Mouse (Mus musculus) kidney, embryonic 15.5 days (tissue): ENCODE data around the gene Rars2. TPM values are rescaled to one million over a fixed set of nuclear protein-coding genes. Genes with fewer than 3 reads are reported as not detected.

Source experiments
- ATAC-seq: fragments of 200-750 bp; cut with Nextera tagmentation; replicated peaks from 2 replicates; pipeline ENCODE4 v1.8.0; 2017; ENCODE audit warnings: moderate TSS enrichment; ENCODE audit not compliant: low FRiP score
- H3K27ac ChIP-seq: fragments of 300-500 bp; sonication (generic); 2 replicates; pipeline ENCODE4 v1.5.1; 2015; ENCODE audit warnings: mild to moderate bottlenecking, inconsistent platforms
- H3K27me3 ChIP-seq: fragments of 300-500 bp; sonication (generic); 2 replicates; pipeline ENCODE4 v1.6.1; 2015; ENCODE audit warnings: inconsistent platforms
- H3K36me3 ChIP-seq: fragments of 300-500 bp; sonication (generic); 2 replicates; pipeline ENCODE4 v1.6.1; 2015; ENCODE audit warnings: inconsistent platforms
- H3K4me1 ChIP-seq: fragments of 300-500 bp; sonication (generic); 2 replicates; pipeline ENCODE4 v1.6.1; 2015; ENCODE audit warnings: inconsistent platforms
- H3K4me2 ChIP-seq: fragments of 300-500 bp; sonication (generic); 2 replicates; pipeline ENCODE4 v1.6.1; 2015; ENCODE audit warnings: moderate library complexity, mild to moderate bottlenecking, inconsistent platforms
- H3K4me3 ChIP-seq: fragments of 300-500 bp; sonication (generic); replicated peaks from 2 replicates; pipeline ENCODE4 v1.5.1; 2015; ENCODE audit warnings: mild to moderate bottlenecking, inconsistent platforms
- H3K9ac ChIP-seq: fragments of 300-500 bp; sonication (generic); 2 replicates; pipeline ENCODE4 v1.6.1; 2015; ENCODE audit warnings: mild to moderate bottlenecking, inconsistent platforms
- H3K9me3 ChIP-seq: fragments of 300-500 bp; sonication (generic); replicated peaks from 2 replicates; pipeline ENCODE4 v1.6.1; 2016; ENCODE audit warnings: inconsistent platforms
- WGBS: fragments of 180-500 bp; shearing (Covaris S2); methylation state at CpG from one replicate; pipeline ENCODE4 v1.1.7; 2015; ENCODE audit warnings: mixed read lengths; 5-methylcytosine and 5-hydroxymethylcytosine counted together
- polyA plus RNA-seq: library from polyadenylated mRNA; unstranded; fragments of >200 nt; fragmentation: Nextera tagmentation; extraction: Ambion mirVana; gene quantifications from 2 replicates; pipeline ENCODE4 v1.2.1, GENCODE M21; 2015

Gene Rars2
- polyA plus RNA-seq, 1 experiment from 2014 or later = 71.5 TPM

DNA sequence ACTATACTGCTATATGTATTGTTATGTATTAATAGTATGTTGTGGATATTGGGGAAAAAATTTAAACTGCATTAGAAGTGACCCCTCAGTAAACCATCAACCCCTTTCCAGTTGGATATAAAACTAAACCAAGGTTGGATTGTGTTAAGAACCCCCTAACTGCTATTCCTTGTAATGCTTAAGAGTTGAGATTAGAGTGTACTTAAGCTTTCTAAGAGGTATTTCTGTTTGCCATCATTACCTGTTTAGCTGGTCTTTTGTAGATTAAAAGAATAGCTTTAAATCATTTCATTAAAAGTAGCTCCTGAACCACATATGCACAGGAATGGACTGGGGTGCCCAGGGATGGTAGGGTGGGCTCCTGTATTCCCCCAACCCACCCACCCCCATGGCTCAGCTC is 30.0 kb downstream of the Rars2 start:
- ATAC-seq = no peak
- H3K9me3 ChIP-seq = no peaks in the 10 kb centered on the region
- H3K27me3 ChIP-seq = no peaks in the 10 kb centered on the region
- H3K4me3 ChIP-seq = no peak overlapping the region
- H3K4me2 ChIP-seq = no peak overlapping the region
- no peak overlapping the region for H3K9ac ChIP-seq
- no peak overlapping the region for H3K27ac ChIP-seq
- peaks cover 65% of the 10 kb centered on the region for H3K36me3 ChIP-seq
- no peaks in the 10 kb centered on the region for H3K4me1 ChIP-seq

GRCm38 (mm10) chr4:34653179-34653578 is 38.4 kb downstream of the Rars2 start:
- H3K4me2 ChIP-seq = no peak overlapping the region
- H3K27me3 ChIP-seq = no peaks in the 10 kb centered on the region
- no peak overlapping the region for H3K9ac ChIP-seq
- H3K4me3 ChIP-seq = no peak overlapping the region
- no peak overlapping the region for H3K27ac ChIP-seq
- peaks cover 72% of the 10 kb centered on the region for H3K36me3 ChIP-seq
- WGBS = 86% methylated on average over 7 of the region's 7 CpGs
- H3K9me3 ChIP-seq = no peaks in the 10 kb centered on the region
- H3K4me1 ChIP-seq = no peaks in the 10 kb centered on the region
- ATAC-seq = no peak

- Histone ChIP-seq H3K27me3 (no peaks in the 10 kb centered on the region), H3K9me3 (no peaks in the 10 kb centered on the region), H3K27ac (no peak overlapping the region), H3K36me3 (peaks cover 87% of the 10 kb centered on the region), H3K9ac (no peak overlapping the region), H3K4me3 (no peak overlapping the region), H3K4me2 (no peak overlapping the region), H3K4me1 (no peaks in the 10 kb centered on the region)
- 98% methylated on average over 10 of the region's 10 CpGs for WGBS
- no peak for ATAC-seq
Observed at GRCm38 (mm10) chr4:34656101-34656500, 41.3 kb downstream of the Rars2 start.

- Histone ChIP-seq H3K4me2 (no peak overlapping the region), H3K9me3 (no peaks in the 10 kb centered on the region), H3K9ac (no peak overlapping the region), H3K36me3 (peaks cover 88% of the 10 kb centered on the region), H3K4me3 (no peak overlapping the region), H3K27ac (no peak overlapping the region), H3K27me3 (no peaks in the 10 kb centered on the region), H3K4me1 (no peaks in the 10 kb centered on the region)
- WGBS = 77% methylated on average over 2 of the region's 2 CpGs
- no peak for ATAC-seq
Observed at GRCm38 (mm10) chr4:34659012-34659411, 44.3 kb downstream of the Rars2 start.

DNA sequence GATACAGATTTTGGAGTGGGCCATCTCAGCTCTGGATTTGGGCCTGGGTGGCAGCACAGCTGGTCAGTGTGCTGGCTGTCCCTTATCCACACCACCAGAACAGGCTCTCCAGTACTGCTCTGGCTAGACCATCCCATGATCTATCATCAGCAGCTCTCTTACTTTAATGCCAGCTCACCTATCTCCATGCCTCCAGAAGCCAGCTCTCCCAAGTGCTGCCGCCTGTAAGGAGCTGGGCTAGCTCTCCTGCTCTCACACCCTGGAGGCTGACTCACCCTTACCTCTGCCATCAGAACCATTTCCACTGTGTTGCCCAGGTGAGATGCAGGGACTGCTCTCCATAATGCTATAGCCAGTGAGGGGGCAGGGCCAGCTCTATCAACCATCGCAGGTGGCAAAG is 46.8 kb downstream of the Rars2 start:
- H3K36me3 ChIP-seq = peaks cover 88% of the 10 kb centered on the region
- H3K27ac ChIP-seq = no peak overlapping the region
- H3K9ac ChIP-seq = no peak overlapping the region
- no peaks in the 10 kb centered on the region for H3K9me3 ChIP-seq
- no peak overlapping the region for H3K4me3 ChIP-seq
- H3K27me3 ChIP-seq = no peaks in the 10 kb centered on the region
- H3K4me2 ChIP-seq = no peak overlapping the region
- no peak for ATAC-seq
- no peaks in the 10 kb centered on the region for H3K4me1 ChIP-seq
- 89% methylated on average over 2 of the region's 2 CpGs for WGBS

DNA sequence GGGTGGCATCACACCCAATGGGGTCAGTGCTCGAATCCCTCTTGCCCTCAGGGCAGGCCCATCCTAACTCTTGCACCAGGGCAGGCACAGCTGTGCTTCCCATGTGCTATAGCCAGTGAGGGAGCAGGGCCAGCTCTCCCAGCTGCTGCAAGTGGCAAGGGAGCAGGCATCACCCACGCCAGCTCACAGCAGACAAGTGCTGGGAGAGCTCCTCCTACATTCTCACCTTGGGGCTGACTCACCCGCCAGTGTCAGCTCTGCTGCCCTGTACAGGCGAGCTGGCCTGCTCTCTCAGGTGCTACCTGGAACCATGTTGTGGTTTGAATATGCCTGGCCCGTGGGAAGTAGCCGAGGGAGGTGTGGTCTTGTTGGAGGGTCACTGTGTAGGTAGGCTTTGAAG is 47.2 kb downstream of the Rars2 start:
- no peak overlapping the region for H3K27ac ChIP-seq
- 0 out of 2 replicates have a peak, but pooled peaks have one; percentile 36 for ATAC-seq
- H3K36me3 ChIP-seq = peaks cover 88% of the 10 kb centered on the region
- H3K9me3 ChIP-seq = no peaks in the 10 kb centered on the region
- 77% methylated on average over 6 of the region's 6 CpGs for WGBS
- H3K9ac ChIP-seq = no peak overlapping the region
- no peak overlapping the region for H3K4me2 ChIP-seq
- H3K4me1 ChIP-seq = no peaks in the 10 kb centered on the region
- H3K27me3 ChIP-seq = no peaks in the 10 kb centered on the region
- H3K4me3 ChIP-seq = no peak overlapping the region

- no peak overlapping the region for H3K4me2 ChIP-seq
- ATAC-seq = no peak
- H3K9ac ChIP-seq = no peak overlapping the region
- peaks cover 59% of the 10 kb centered on the region for H3K36me3 ChIP-seq
- no peaks in the 10 kb centered on the region for H3K9me3 ChIP-seq
- 96% methylated on average over 5 of the region's 5 CpGs for WGBS
- H3K4me3 ChIP-seq = no peak overlapping the region
- no peaks in the 10 kb centered on the region for H3K27me3 ChIP-seq
- no peak overlapping the region for H3K27ac ChIP-seq
- H3K4me1 ChIP-seq = no peaks in the 10 kb centered on the region
Observed at GRCm38 (mm10) chr4:34667923-34668322, 53.2 kb downstream of the Rars2 start.

- no peak overlapping the region for H3K9ac ChIP-seq
- ATAC-seq = no peak
- 93% methylated on average over 5 of the region's 5 CpGs for WGBS
Observed at GRCm38 (mm10) chr4:34673721-34674120, 59.0 kb downstream of the Rars2 start.

DNA sequence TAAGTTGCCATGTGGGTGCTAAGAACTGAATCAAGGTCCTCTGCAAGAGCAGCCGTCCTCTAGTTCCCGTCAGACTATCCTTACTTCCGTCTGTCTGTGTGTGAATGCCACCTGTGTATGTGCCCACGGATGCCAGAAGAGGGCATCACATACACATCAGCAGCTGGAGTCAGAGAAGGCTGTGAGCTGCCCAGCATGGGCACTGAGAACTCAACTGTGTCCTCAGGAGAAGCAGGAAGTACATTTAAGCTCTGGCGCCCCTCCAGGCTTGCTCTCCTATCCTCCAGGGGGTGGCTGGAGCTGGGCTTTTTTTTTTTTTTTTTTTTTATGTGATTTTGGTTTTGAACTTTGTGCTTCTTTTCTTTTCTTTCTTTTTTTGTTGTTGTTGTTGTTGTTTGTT is 65.8 kb downstream of the Rars2 start:
- no peak overlapping the region for H3K9ac ChIP-seq
- H3K9me3 ChIP-seq = no peaks in the 10 kb centered on the region
- H3K4me2 ChIP-seq = no peak overlapping the region
- H3K4me1 ChIP-seq = peaks cover 15% of the 10 kb centered on the region
- no peaks in the 10 kb centered on the region for H3K27me3 ChIP-seq
- whole genome bisulfite sequencing = 88% methylated on average over 5 of the region's 5 CpGs
- ATAC-seq = no peak
- peaks cover 36% of the 10 kb centered on the region for H3K36me3 ChIP-seq
- no peak overlapping the region for H3K27ac ChIP-seq
- H3K4me3 ChIP-seq = no peak overlapping the region

More at GRCm38 (mm10) chr4:34673721-34674120, 59.0 kb downstream of the Rars2 start:
- no peak overlapping the region for H3K27ac ChIP-seq
- peaks cover 40% of the 10 kb centered on the region for H3K36me3 ChIP-seq
- no peak overlapping the region for H3K4me3 ChIP-seq
- H3K9me3 ChIP-seq = no peaks in the 10 kb centered on the region
- no peak overlapping the region for H3K4me2 ChIP-seq
- no peaks in the 10 kb centered on the region for H3K27me3 ChIP-seq
- H3K4me1 ChIP-seq = peaks cover 6% of the 10 kb centered on the region

DNA sequence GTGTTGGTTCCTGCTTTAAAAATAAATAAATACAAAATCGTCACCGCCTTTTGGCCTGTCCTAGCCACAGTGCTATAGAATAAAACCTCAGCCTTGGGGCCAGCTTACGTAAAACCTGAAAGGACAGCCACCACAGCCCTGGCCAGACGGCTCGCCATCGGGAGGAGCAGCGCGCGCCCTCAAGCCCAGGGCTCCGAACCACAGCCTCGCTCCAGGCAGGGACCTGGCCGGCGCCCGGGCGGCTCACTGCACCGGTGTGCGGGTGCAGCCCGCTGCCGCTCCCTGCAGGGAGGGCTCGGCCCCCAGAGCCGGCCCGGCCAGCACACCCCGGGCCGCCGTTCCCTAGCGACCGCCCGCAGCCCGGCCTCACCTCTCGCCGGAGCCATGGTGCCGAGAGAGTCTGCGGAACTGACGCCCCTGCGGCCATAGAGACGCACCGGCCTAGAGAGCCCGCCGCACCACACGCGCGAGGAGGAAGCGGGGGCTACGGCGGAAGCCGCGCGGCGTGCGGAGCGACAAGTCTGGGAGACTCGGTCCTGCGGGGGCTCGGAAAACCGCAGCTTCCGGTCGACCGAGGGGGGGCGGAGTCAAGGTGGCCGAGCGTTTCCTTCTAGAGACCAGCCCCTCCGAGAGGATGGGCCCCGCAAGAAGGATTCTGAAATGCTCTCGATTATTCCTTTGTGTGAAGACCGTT is 72.3 kb downstream of the Rars2 start, which contains the start of gene Slc35a1:
Gene Slc35a1 (minus strand): TSS at position 565 of the 694 bp plus-strand sequence.
- Histone ChIP-seq H3K4me1 (peaks cover 9% of the 10 kb centered on the region), H3K4me3 (peak within 1 kb of the TSS; percentile 95), H3K4me2 (peak within 1 kb of the TSS; percentile 61), H3K9me3 (no peaks in the 10 kb centered on the region), H3K27me3 (no peaks in the 10 kb centered on the region), H3K36me3 (peaks cover 11% of the 10 kb centered on the region), H3K9ac (peak within 1 kb of the TSS; percentile 87), H3K27ac (peak within 1 kb of the TSS; percentile 97)
- ATAC-seq = peak; percentile 97
- under 1% methylated on average over 64 of the region's 65 CpGs for WGBS

DNA sequence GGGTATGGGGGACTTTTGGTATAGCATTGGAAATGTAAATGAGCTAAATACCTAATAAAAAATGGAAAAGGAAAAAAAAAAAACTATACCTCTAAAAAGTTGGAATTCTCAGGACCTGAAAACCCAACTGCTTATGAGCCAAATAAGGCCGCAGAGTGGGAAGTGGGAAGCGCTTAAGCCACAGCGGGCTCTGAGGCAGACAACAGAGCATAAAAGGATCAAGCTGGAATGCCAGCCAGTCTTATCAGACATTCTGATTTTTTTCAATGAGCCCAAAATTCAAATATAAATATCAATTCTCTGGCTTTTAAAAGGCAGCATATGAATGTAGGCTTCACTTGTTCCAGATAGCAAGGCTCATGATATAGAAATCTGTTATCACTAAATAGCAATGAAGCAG is 73.3 kb downstream of the Rars2 start:
- Histone ChIP-seq H3K27ac (no peak overlapping the region), H3K36me3 (peaks cover under 1% of the 10 kb centered on the region), H3K4me2 (peak overlapping the region; percentile 61; the same call in 1 of the 2 replicates), H3K9ac (no peak overlapping the region), H3K27me3 (no peaks in the 10 kb centered on the region), H3K9me3 (no peaks in the 10 kb centered on the region), H3K4me3 (no peak overlapping the region), H3K4me1 (peaks cover 9% of the 10 kb centered on the region)
- ATAC-seq = no peak
- WGBS = 84% methylated on average over 3 of the region's 3 CpGs

DNA sequence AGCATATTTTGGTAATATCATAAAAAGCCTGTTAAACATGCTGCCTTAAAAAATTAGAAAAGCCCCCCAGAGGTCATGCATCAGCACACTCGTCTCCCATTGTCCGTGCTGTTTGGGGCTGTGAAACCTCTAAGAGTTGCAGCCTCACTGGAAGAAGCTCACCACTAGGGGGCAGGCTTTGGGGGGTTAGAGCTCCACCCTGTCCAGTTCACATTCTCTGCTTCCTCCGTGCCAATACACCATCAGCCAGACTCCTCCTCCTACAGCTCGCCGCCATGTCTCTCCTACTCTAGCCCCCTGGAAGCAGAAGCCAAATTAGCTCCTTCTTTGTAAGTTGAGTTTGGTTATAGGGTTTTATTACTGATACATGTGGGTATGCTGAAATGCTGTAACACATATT is 86.8 kb downstream of the Rars2 start:
- H3K36me3 ChIP-seq = no peaks in the 10 kb centered on the region
- H3K27ac ChIP-seq = no peak overlapping the region
- H3K27me3 ChIP-seq = no peaks in the 10 kb centered on the region
- H3K4me1 ChIP-seq = no peaks in the 10 kb centered on the region
- no peak overlapping the region for H3K4me2 ChIP-seq
- H3K9ac ChIP-seq = no peak overlapping the region
- no peak for ATAC-seq
- H3K4me3 ChIP-seq = no peak overlapping the region
- 67% methylated on average over 5 of the region's 5 CpGs for WGBS
- H3K9me3 ChIP-seq = no peaks in the 10 kb centered on the region

DNA sequence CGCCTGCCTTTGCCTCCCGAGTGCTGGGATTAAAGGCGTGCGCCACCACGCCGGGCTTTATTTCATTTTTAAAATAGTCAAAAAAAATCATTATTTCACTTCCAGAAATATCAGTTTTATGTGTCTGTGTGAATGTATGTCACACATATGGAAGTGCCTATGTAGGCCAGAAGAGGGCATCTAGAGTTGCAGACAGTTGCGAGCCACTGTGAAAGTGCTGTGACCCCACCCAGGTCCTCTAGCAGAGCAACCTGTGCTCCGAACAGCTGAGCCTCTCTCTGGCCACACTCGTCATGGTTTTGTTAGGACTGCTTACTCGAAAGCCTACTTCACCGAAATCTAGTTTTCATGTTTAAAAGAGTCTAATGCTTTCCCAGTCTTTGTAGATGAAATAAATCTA is 87.5 kb downstream of the Rars2 start:
- Histone ChIP-seq H3K36me3 (no peaks in the 10 kb centered on the region), H3K27me3 (no peaks in the 10 kb centered on the region)
- WGBS = 97% methylated on average over 11 of the region's 11 CpGs

More for the DNA sequence above, 87.5 kb downstream of the Rars2 start:
- no peak overlapping the region for H3K27ac ChIP-seq
- H3K4me3 ChIP-seq = no peak overlapping the region
- no peaks in the 10 kb centered on the region for H3K4me1 ChIP-seq
- H3K9me3 ChIP-seq = no peaks in the 10 kb centered on the region
- no peak for ATAC-seq
- H3K9ac ChIP-seq = no peak overlapping the region
- no peak overlapping the region for H3K4me2 ChIP-seq
